Mouse (Mus musculus) limb, embryonic 10.5 days (tissue): ENCODE data around the gene Carhsp1. TPM values are rescaled to one million over a fixed set of nuclear protein-coding genes. Genes with fewer than 3 reads are reported as not detected.

Experiments used
- DNase-seq: peaks from one replicate; pipeline ENCODE4 v3.0.0-alpha.2; 2017; ENCODE audit warnings: low spot score
- H3K27ac ChIP-seq: fragments of 300-500 bp; sonication (generic); 2 replicates; pipeline ENCODE4 v1.5.1; 2016; ENCODE audit warnings: mild to moderate bottlenecking
- H3K27me3 ChIP-seq: fragments of 300-500 bp; sonication (generic); 2 replicates; pipeline ENCODE4 v1.6.1; 2016; ENCODE audit warnings: low read depth, mild to moderate bottlenecking; ENCODE audit not compliant: poor library complexity, severe bottlenecking
- H3K36me3 ChIP-seq: fragments of 300-500 bp; sonication (generic); 2 replicates; pipeline ENCODE4 v1.6.1; 2016; ENCODE audit warnings: mild to moderate bottlenecking, moderate library complexity
- H3K4me1 ChIP-seq: fragments of 300-500 bp; sonication (generic); 2 replicates; pipeline ENCODE4 v1.6.1; 2016
- H3K4me3 ChIP-seq: fragments of 300-500 bp; sonication (generic); 2 replicates; pipeline ENCODE4 v1.5.1; 2016; ENCODE audit warnings: mild to moderate bottlenecking, moderate library complexity
- H3K9me3 ChIP-seq: fragments of 300-500 bp; sonication (generic); replicated peaks from 2 replicates; pipeline ENCODE4 v1.6.1; 2016; ENCODE audit warnings: mild to moderate bottlenecking
- WGBS: fragments of 180-500 bp; shearing (Covaris S2); methylation state at CpG from one replicate; pipeline ENCODE4 v1.1.7; 2016; 5-methylcytosine and 5-hydroxymethylcytosine counted together
- microRNA-seq: library from miRNA; unstranded; fragments of <30 nt; microRNA quantifications from one replicate; pipeline ENCODE4, GENCODE M21; 2017
- polyA plus RNA-seq: library from polyadenylated mRNA; unstranded; fragments of >200 nt; fragmentation: Nextera tagmentation; extraction: Ambion mirVana; gene quantifications from 2 replicates; pipeline ENCODE4 v1.2.1, GENCODE M21; 2016

Carhsp1 gene
- polyA plus RNA-seq, 1 experiment from 2014 or later, result 166 TPM

GRCm38 (mm10) chr16:8620315-8621115, 51.4 kb downstream of the Carhsp1 start:
- Histone ChIP-seq H3K9me3 (no peaks in the 10 kb centered on the region), H3K27ac (no peak overlapping the region)
- 90% methylated on average over 16 of the region's 16 CpGs for WGBS

GRCm38 (mm10) chr16:8619659-8620314, 52.2 kb downstream of the Carhsp1 start:
- no peaks in the 10 kb centered on the region for H3K9me3 ChIP-seq

More at GRCm38 (mm10) chr16:8620315-8621115, 51.4 kb downstream of the Carhsp1 start:
- H3K36me3 ChIP-seq, result no peaks in the 10 kb centered on the region
- H3K4me1 ChIP-seq, result peaks cover 10% of the 10 kb centered on the region; the same call in 1 of the 2 replicates
- no peak overlapping the region for H3K4me3 ChIP-seq
- no peak for DNase-seq
- H3K27me3 ChIP-seq, result no peaks in the 10 kb centered on the region

GRCm38 (mm10) chr16:8613447-8613846, 58.5 kb downstream of the Carhsp1 start:
- Histone ChIP-seq H3K4me1 (no peaks in the 10 kb centered on the region), H3K9me3 (no peaks in the 10 kb centered on the region), H3K36me3 (no peaks in the 10 kb centered on the region), H3K4me3 (no peak overlapping the region), H3K27ac (no peak overlapping the region), H3K27me3 (no peaks in the 10 kb centered on the region)
- WGBS, result 87% methylated on average over 3 of the region's 3 CpGs
- DNase-seq, result no peak

More at GRCm38 (mm10) chr16:8619659-8620314, 52.2 kb downstream of the Carhsp1 start:
- Histone ChIP-seq H3K27ac (no peak overlapping the region), H3K4me1 (peaks cover 10% of the 10 kb centered on the region; the same call in 1 of the 2 replicates), H3K4me3 (no peak overlapping the region), H3K27me3 (no peaks in the 10 kb centered on the region), H3K36me3 (no peaks in the 10 kb centered on the region)
- 36% methylated on average over 10 of the region's 10 CpGs for WGBS
- no peak for DNase-seq

- 88% methylated on average over 4 of the region's 4 CpGs for WGBS
- Histone ChIP-seq H3K27ac (no peak overlapping the region), H3K4me1 (no peaks in the 10 kb centered on the region), H3K4me3 (no peak overlapping the region), H3K27me3 (no peaks in the 10 kb centered on the region), H3K36me3 (no peaks in the 10 kb centered on the region), H3K9me3 (no peaks in the 10 kb centered on the region)
- no peak for DNase-seq
These were observed 58.9 kb downstream of the Carhsp1 start for GRCm38 (mm10) chr16:8613039-8613438.

GRCm38 (mm10) chr16:8612214-8613005, 59.5 kb downstream of the Carhsp1 start:
- no peaks in the 10 kb centered on the region for H3K27me3 ChIP-seq
- no peaks in the 10 kb centered on the region for H3K9me3 ChIP-seq
- H3K36me3 ChIP-seq, result no peaks in the 10 kb centered on the region
- 92% methylated on average over 8 of the region's 8 CpGs for WGBS
- H3K27ac ChIP-seq, result no peak overlapping the region
- DNase-seq, result no peak
- H3K4me1 ChIP-seq, result no peaks in the 10 kb centered on the region
- no peak overlapping the region for H3K4me3 ChIP-seq

GRCm38 (mm10) chr16:8610397-8610796, 61.6 kb downstream of the Carhsp1 start:
- H3K4me3 ChIP-seq, result no peak overlapping the region
- H3K9me3 ChIP-seq, result no peaks in the 10 kb centered on the region
- no peaks in the 10 kb centered on the region for H3K4me1 ChIP-seq
- DNase-seq, result no peak
- H3K27me3 ChIP-seq, result no peaks in the 10 kb centered on the region
- H3K27ac ChIP-seq, result no peak overlapping the region
- no peaks in the 10 kb centered on the region for H3K36me3 ChIP-seq
- 81% methylated on average over 3 of the region's 3 CpGs for WGBS

Small RNAs within 50 kb of the gene (microRNA-seq; reads per million reads assigned to microRNA genes)
- gene Gm22137, result not detected

Other genes with a start within 250 kb of the Carhsp1 start
- gene Tmem114, start 247.0 kb downstream of the Carhsp1 start, polyA plus RNA-seq, result 0.14 and 0.33 TPM in 2 replicates
- gene Mettl22, start 201.4 kb downstream of the Carhsp1 start, polyA plus RNA-seq, result 18.2 and 22.5 TPM in 2 replicates
- 14.9 and 22.7 TPM in 2 replicates for gene Abat, start 158.7 kb downstream of the Carhsp1 start, polyA plus RNA-seq
- gene Pmm2, start 34.5 kb downstream of the Carhsp1 start, polyA plus RNA-seq, result 54.6 and 61.2 TPM in 2 replicates
- gene Tmem186, start 34.4 kb downstream of the Carhsp1 start, polyA plus RNA-seq, result 22.9 and 26.0 TPM in 2 replicates
- gene Gm5767, start 8.6 kb upstream of the Carhsp1 start, polyA plus RNA-seq, result not detected in 2 replicates
- 28.9 and 32.8 TPM in 2 replicates for gene Usp7, start 120.2 kb upstream of the Carhsp1 start, polyA plus RNA-seq
- 17.2 and 20.5 TPM in 2 replicates for gene 1810013L24Rik, start 157.9 kb upstream of the Carhsp1 start, polyA plus RNA-seq